Mouse (Mus musculus) MEL (cell line): ENCODE data around the gene Pih1h3b. TPM values are rescaled to one million over a fixed set of nuclear protein-coding genes. Genes with fewer than 3 reads are reported as not detected.

Experiments
- DNase-seq: peaks from one replicate; pipeline ENCODE4 v3.0.0; 2011; ENCODE audit warnings: low read depth, low spot score
- H3K27ac ChIP-seq: 2 replicates; pipeline ENCODE4 v1.5.1; 2012; ENCODE audit warnings: low read depth, mild to moderate bottlenecking, control low read depth, low read length, moderate library complexity; ENCODE audit not compliant: control insufficient read depth
- H3K27me3 ChIP-seq, 2 experiments: fragments of 150-350 bp in 1 of 2; sonication (generic) in 1 of 2; 2 replicates each; pipeline ENCODE4 v1.6.1; 2012; ENCODE audit warnings: low read length in 2 of 2, mild to moderate bottlenecking in 2 of 2, improper control_type of control experiment in 1 of 2, moderate library complexity in 1 of 2; ENCODE audit not compliant: insufficient read depth in 2 of 2, control insufficient read depth in 1 of 2
- H3K36me3 ChIP-seq, 2 experiments: 2 replicates each; pipeline ENCODE4 v1.6.1; 2012 to 2014; ENCODE audit warnings: low read length in 2 of 2, improper control_type of control experiment in 1 of 2, inconsistent platforms in 1 of 2, mild to moderate bottlenecking in 1 of 2; ENCODE audit not compliant: insufficient read depth in 2 of 2, control insufficient read depth in 1 of 2
- H3K4me1 ChIP-seq, 2 experiments: fragments of 150-350 bp in 1 of 2; sonication (generic) in 1 of 2; 2 replicates each; pipeline ENCODE4 v1.6.1; 2012; ENCODE audit warnings: low read length in 2 of 2, improper control_type of control experiment in 1 of 2, mild to moderate bottlenecking in 1 of 2; ENCODE audit not compliant: insufficient read depth in 2 of 2, control insufficient read depth in 1 of 2
- H3K4me3 ChIP-seq, 2 experiments: fragments of 150-350 bp in 1 of 2; sonication (generic) in 1 of 2; 2 replicates each; pipeline ENCODE4 v1.5.1; 2012; ENCODE audit warnings: low read depth in 2 of 2, low read length in 2 of 2, mild to moderate bottlenecking in 2 of 2, moderate library complexity in 2 of 2, control low read depth in 1 of 2, improper control_type of control experiment in 1 of 2; ENCODE audit not compliant: control insufficient read depth in 1 of 2, insufficient read depth in 1 of 2
- H3K79me2 ChIP-seq: 2 replicates; pipeline ENCODE4 v1.6.1; 2012; ENCODE audit warnings: mild to moderate bottlenecking, low read length, moderate library complexity; ENCODE audit not compliant: control insufficient read depth, poor library complexity, insufficient read depth
- H3K9ac ChIP-seq: 2 replicates; pipeline ENCODE4 v1.6.1; 2012; ENCODE audit warnings: low read depth, mild to moderate bottlenecking, control low read depth, low read length, moderate library complexity; ENCODE audit not compliant: control insufficient read depth, poor library complexity, severe bottlenecking
- H3K9me3 ChIP-seq: fragments of 150-350 bp; sonication (generic); replicated peaks from 2 replicates; pipeline ENCODE4 v1.6.1; 2012; ENCODE audit warnings: mild to moderate bottlenecking, low read length, improper control_type of control experiment, moderate library complexity; ENCODE audit not compliant: insufficient read depth
- CHD2 ChIP-seq: IDR thresholded peaks from 2 replicates; pipeline ENCODE4 v1.6.1; 2011; ENCODE audit warnings: low read length, improper control_type of control experiment
- polyA plus RNA-seq, 2 experiments: library from polyadenylated mRNA; stranded (reverse) in 1 of 2; unstranded in 1 of 2; fragments of >175 nt in 1 of 2; fragments of >200 nt in 1 of 2; gene quantifications; 2 replicates each; pipeline versions ENCODE4 v1.2.1 to v1.2.4; 2012; ENCODE audit warnings: low replicate concordance in 2 of 2, low read depth in 1 of 2; ENCODE audit not compliant: insufficient read length in 2 of 2, insufficient read depth in 1 of 2, missing spikeins in 1 of 2
- total RNA-seq: library from RNA; depleted of rRNA; stranded (reverse); fragments of 300-350 nt; gene quantifications from 2 replicates; pipeline ENCODE4 v1.2.3, GENCODE M21; 2012; rRNA removed

Gene Pih1h3b
- total and polyA plus RNA-seq, 3 experiments: not detected

- Histone ChIP-seq H3K4me1 (no peaks in the 10 kb centered on the region), H3K27ac (no peak overlapping the region), H3K27me3 (peaks cover 3 to 11% of the 10 kb centered on the region in 2 experiments; a peak in 3 of 4 replicates), H3K4me3 (no peak overlapping the region), H3K36me3 (no peaks in the 10 kb centered on the region), H3K79me2 (no peaks in the 10 kb centered on the region), H3K9ac (no peak overlapping the region), H3K9me3 (no peaks in the 10 kb centered on the region)
- TF ChIP-seq CHD2: no peak
- DNase-seq: no peak
Measured at GRCm38 (mm10) chrX:140094066-140094465, 31.4 kb downstream of the Pih1h3b start.

Other genes starting within 250 kb of the Pih1h3b start
- 4.2 and 4.6 TPM in 2 replicates for gene Morc4, start 191.2 kb upstream of the Pih1h3b start, total RNA-seq
- gene Morc4, start 191.2 kb upstream of the Pih1h3b start, polyA plus RNA-seq: 100 to 1,000 TPM in 1 of 2 experiments, 10 to 100 TPM in 1; 20.4 to 221 TPM
- 8.8 and 9.4 TPM in 2 replicates for gene Rbm41, start 64.3 kb upstream of the Pih1h3b start, total RNA-seq
- 1 to 10 TPM in 1 of 2 experiments, not detected in 1; 9.1 TPM for gene Rbm41, start 64.3 kb upstream of the Pih1h3b start, polyA plus RNA-seq
- gene Nup62cl, start 167 bp upstream of the Pih1h3b start, total RNA-seq: not detected in 2 replicates
- not detected for gene Nup62cl, start 167 bp upstream of the Pih1h3b start, polyA plus RNA-seq